Mouse (Mus musculus): ENCODE measurements around the gene Tbx6.
A peak's percentile ranks its signal among the peaks of the same experiment; 100 is the strongest.
"Not testable (repeated sequence)": the region's sequence is repeated elsewhere in the genome, so short reads cannot be mapped to it uniquely, and the experiment has no call there.

The Tbx6 gene

DNA sequence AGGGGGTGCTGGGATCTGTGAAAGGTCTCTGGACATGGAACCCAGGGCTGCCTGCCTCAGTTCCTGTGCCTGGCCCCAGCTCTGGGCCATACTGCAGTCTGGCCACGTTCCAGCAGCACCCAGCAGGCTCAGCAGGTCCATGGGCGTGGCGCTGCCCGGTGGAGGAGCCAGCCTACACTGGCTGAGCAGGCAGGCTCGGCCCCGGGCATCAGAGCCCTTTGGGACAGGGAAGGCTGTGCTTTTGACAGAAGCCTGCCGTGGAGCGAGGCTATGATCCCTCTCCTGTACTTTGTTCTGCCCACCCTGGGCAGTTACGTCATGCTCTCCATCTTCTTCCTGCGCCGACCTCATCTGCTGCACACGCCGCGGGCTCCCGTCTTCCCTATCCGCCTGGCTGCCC lies 15.1 kb upstream of the Tbx6 start, which contains the start of gene Gdpd3:
Gene Gdpd3, plus strand, starts transcription at position 134 of the 400 bp plus-strand sequence.
- no peak for DNase-seq (ENCODE audit: extremely low spot score, low read depth, low spot score)

- DNase-seq (ENCODE audit: extremely low spot score, low read depth, low spot score) = no peak
Observed at GRCm38 (mm10) chr7:126767001-126767400, 14.3 kb upstream of the Tbx6 start.

- DNase-seq (ENCODE audit: extremely low spot score, low read depth, low spot score) = no peak
Observed at GRCm38 (mm10) chr7:126770784-126771183, 10.5 kb upstream of the Tbx6 start.

GRCm38 (mm10) chr7:126773351-126773750 lies 7.9 kb upstream of the Tbx6 start:
- DNase-seq (ENCODE audit: extremely low spot score, low read depth, low spot score) = no peak

- DNase-seq (ENCODE audit: extremely low spot score, low read depth, low spot score) = no peak
Observed at GRCm38 (mm10) chr7:126774463-126774862, 6.8 kb upstream of the Tbx6 start.

GRCm38 (mm10) chr7:126775185-126775977 lies 5.9 kb upstream of the Tbx6 start:
- DNase-seq (ENCODE audit: extremely low spot score, low read depth, low spot score) = no peak

- DNase-seq (ENCODE audit: extremely low spot score, low read depth, low spot score) = no peak
Observed at GRCm38 (mm10) chr7:126775978-126776234, 5.4 kb upstream of the Tbx6 start.

GRCm38 (mm10) chr7:126776598-126777057 lies 4.7 kb upstream of the Tbx6 start, which contains the start of gene Ypel3:
Gene Ypel3 (plus strand): TSS chr7:126776955.
- DNase-seq (ENCODE audit: extremely low spot score, low read depth, low spot score) = no peak

DNA sequence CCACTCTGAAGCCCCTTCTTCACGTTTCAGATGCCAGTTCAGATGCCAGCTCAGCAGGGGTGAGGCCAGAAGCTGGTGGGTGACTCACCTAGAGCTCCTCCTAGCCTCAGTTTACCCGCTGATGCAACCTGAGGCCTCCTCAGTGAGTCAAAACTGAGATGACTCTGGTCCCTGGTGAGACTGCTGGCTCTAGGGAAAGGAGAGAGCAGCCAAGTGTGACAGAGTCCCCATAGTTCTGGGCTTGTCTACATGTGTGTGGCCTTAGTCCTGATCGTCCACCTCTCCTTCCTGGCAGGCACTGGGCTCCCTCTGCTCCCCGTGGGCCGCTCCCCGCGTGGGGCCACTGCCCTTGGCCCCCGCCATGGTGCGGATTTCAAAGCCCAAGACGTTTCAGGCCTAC lies 3.8 kb upstream of the Tbx6 start:
- no peak for DNase-seq (ENCODE audit: extremely low spot score, low read depth, low spot score)

DNA sequence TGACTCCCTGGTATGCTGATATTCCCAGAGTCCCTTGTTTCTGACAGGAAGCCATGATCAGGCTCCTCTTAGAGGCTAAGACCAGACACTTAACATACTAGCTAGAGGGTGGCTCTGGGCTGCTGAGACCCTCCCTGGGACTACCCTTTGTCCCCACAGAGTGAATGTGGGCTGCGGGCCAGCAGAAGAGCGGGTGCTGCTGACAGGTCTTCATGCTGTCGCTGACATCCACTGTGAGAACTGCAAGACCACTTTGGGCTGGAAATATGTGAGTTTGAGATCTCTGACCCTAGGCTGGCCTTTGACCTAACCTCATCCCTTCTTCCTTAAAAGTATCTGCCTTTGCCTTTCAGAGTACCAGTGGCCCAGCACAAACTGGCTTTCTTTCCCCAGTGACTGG lies 3.1 kb upstream of the Tbx6 start:
- DNase-seq (ENCODE audit: extremely low spot score, low read depth, low spot score) = no peak

DNA sequence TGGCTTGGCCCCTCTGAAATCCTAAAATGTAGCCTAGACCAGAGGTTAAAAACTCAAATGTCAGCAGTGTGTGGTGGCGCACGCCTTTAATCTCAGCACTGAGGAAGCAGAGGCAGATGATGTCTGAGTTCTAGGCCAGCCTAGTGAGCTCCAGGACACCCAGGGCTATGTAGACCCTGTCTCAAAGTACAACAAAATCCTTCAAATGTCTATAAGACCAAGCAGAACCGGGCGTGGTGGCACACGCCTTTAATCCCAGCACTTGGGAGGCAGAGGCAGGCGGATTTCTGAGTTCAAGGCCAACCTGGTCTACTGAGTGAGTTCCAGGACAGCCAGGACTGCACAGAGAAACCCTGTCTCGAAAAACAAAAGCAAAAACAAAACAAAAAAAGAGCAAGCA lies 2.2 kb upstream of the Tbx6 start:
- not testable (repeated sequence) for DNase-seq (ENCODE audit: extremely low spot score, low read depth, low spot score)

- peak; percentile 81 for DNase-seq (ENCODE audit: extremely low spot score, low read depth, low spot score)
Observed at GRCm38 (mm10) chr7:126779983-126780970, 1.0 kb upstream of the Tbx6 start.

- DNase-seq (ENCODE audit: extremely low spot score, low read depth, low spot score) = no peak
Observed at GRCm38 (mm10) chr7:126781661-126782370, 533 bp downstream of the Tbx6 start.

GRCm38 (mm10) chr7:126782693-126783092 lies 1.4 kb downstream of the Tbx6 start:
- DNase-seq (ENCODE audit: extremely low spot score, low read depth, low spot score) = no peak

GRCm38 (mm10) chr7:126784469-126784868 lies 3.2 kb downstream of the Tbx6 start:
- DNase-seq (ENCODE audit: extremely low spot score, low read depth, low spot score) = no peak

GRCm38 (mm10) chr7:126785056-126785455 lies 3.8 kb downstream of the Tbx6 start:
- DNase-seq (ENCODE audit: extremely low spot score, low read depth, low spot score) = no peak

DNA sequence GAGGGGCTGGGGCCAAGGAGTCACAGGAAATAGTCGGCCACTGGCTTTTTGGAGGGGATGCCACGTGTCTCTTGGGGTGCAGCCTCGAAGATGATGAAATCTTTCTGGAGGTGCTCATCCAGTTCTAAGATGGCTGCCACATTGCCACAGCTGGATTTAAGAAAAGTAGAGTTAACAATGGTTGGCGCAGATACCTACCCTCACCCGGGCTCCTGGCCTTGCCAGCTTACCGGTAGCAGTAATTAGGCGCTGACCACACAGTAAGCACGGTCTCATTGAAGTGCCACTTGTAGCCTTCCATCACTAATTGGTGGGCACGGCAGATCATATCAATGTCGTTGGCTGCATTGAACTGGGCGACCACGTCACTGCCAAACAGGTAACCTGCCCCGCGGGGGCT lies 4.9 kb downstream of the Tbx6 start:
- no peak for DNase-seq (ENCODE audit: extremely low spot score, low read depth, low spot score)

- DNase-seq (ENCODE audit: extremely low spot score, low read depth, low spot score) = no peak
Observed at GRCm38 (mm10) chr7:126789141-126789540, 7.9 kb downstream of the Tbx6 start.

GRCm38 (mm10) chr7:126791851-126792720 lies 10.8 kb downstream of the Tbx6 start, which contains the start of gene Ppp4c:
Gene Ppp4c (minus strand): TSS chr7:126792496.
- DNase-seq (ENCODE audit: extremely low spot score, low read depth, low spot score) = peak; percentile 78
